Mouse (Mus musculus) lung, embryonic 14.5 days (tissue): Measurements from ENCODE around the gene Lgr6. TPM values are rescaled to one million over a fixed set of nuclear protein-coding genes. Genes with fewer than 3 reads are reported as not detected.
A peak's percentile ranks its signal among the peaks of the same experiment; 100 is the strongest.

Source experiments
- ATAC-seq: fragments of 200-750 bp; cut with Nextera tagmentation; 2 replicates; pipeline ENCODE4 v1.8.0; 2017; ENCODE audit warnings: mild to moderate bottlenecking, moderate TSS enrichment, moderate library complexity; ENCODE audit not compliant: insufficient read depth
- DNase-seq: peaks from one replicate; pipeline ENCODE4 v3.0.0-alpha.2; 2015
- H3K27ac ChIP-seq: fragments of 300-500 bp; sonication (generic); 2 replicates; pipeline ENCODE4 v1.5.1; 2014; ENCODE audit warnings: low read depth, mild to moderate bottlenecking, moderate library complexity
- H3K27me3 ChIP-seq: fragments of 300-500 bp; sonication (generic); 2 replicates; pipeline ENCODE4 v1.6.1; 2014; ENCODE audit warnings: low read length, control low read depth; ENCODE audit not compliant: insufficient read depth
- H3K36me3 ChIP-seq: fragments of 300-500 bp; sonication (generic); 2 replicates; pipeline ENCODE4 v1.6.1; 2014; ENCODE audit warnings: control low read depth; ENCODE audit not compliant: insufficient read depth
- H3K4me1 ChIP-seq: fragments of 300-500 bp; sonication (generic); 2 replicates; pipeline ENCODE4 v1.6.1; 2014; ENCODE audit warnings: antibody characterized with exemption, control low read depth; ENCODE audit not compliant: insufficient read depth
- H3K4me2 ChIP-seq: fragments of 300-500 bp; sonication (generic); 2 replicates; pipeline ENCODE4 v1.6.1; 2014; ENCODE audit warnings: mild to moderate bottlenecking
- H3K4me3 ChIP-seq: fragments of 300-500 bp; sonication (generic); 2 replicates; pipeline ENCODE4 v1.5.1; 2014; ENCODE audit warnings: low read depth, low read length
- H3K9ac ChIP-seq: fragments of 300-500 bp; sonication (generic); 2 replicates; pipeline ENCODE4 v1.6.1; 2014
- H3K9me3 ChIP-seq: fragments of 300-500 bp; sonication (generic); 2 replicates; pipeline ENCODE4 v1.6.1; 2016; ENCODE audit warnings: low read depth, low read length, control low read depth
- CTCF ChIP-seq: IDR thresholded peaks from 2 replicates; pipeline ENCODE4 v1.5.1; 2016; ENCODE audit warnings: antibody characterized with exemption, low read depth
- WGBS: fragments of 180-500 bp; shearing (Covaris S2); extraction: QIAGEN DNeasy Blood & Tissue Kit; methylation state at CpG from one replicate; pipeline ENCODE4 v1.1.7; 2014; 5-methylcytosine and 5-hydroxymethylcytosine counted together
- polyA plus RNA-seq: library from polyadenylated mRNA; unstranded; fragments of >200 nt; fragmentation: Nextera tagmentation; extraction: Ambion mirVana; gene quantifications from 2 replicates; pipeline ENCODE4 v1.2.1, GENCODE M21; 2014

Lgr6 gene
- polyA plus RNA-seq, 1 experiment from 2014 or later = 11.1 TPM

- ATAC-seq = no peak
- Histone ChIP-seq H3K4me3 (no peak overlapping the region), H3K4me1 (no peaks in the 10 kb centered on the region; the same call in 1 of the 2 replicates), H3K9ac (no peak overlapping the region), H3K9me3 (no peaks in the 10 kb centered on the region), H3K27ac (no peak overlapping the region), H3K27me3 (no peaks in the 10 kb centered on the region), H3K4me2 (no peak overlapping the region), H3K36me3 (no peaks in the 10 kb centered on the region)
- 89% methylated on average over 6 of the region's 6 CpGs for WGBS
- TF ChIP-seq CTCF = no peak
- DNase-seq = no peak
These were observed 43.8 kb downstream of the Lgr6 start for GRCm38 (mm10) chr1:135061300-135061699.

- 75% methylated on average over 6 of the region's 6 CpGs for WGBS
- Histone ChIP-seq H3K9me3 (no peaks in the 10 kb centered on the region), H3K4me2 (no peak overlapping the region), H3K36me3 (no peaks in the 10 kb centered on the region), H3K27me3 (no peaks in the 10 kb centered on the region), H3K9ac (no peak overlapping the region), H3K4me1 (no peaks in the 10 kb centered on the region; the same call in 1 of the 2 replicates), H3K4me3 (no peak overlapping the region), H3K27ac (no peak overlapping the region)
- DNase-seq (no peak), ATAC-seq (no peak)
- TF ChIP-seq CTCF = no peak
These were observed 44.9 kb downstream of the Lgr6 start for GRCm38 (mm10) chr1:135060174-135060573.

GRCm38 (mm10) chr1:135056901-135057300 is 48.2 kb downstream of the Lgr6 start:
- WGBS = 83% methylated on average over 8 of the region's 8 CpGs
- Histone ChIP-seq H3K9me3 (no peaks in the 10 kb centered on the region), H3K27ac (no peak overlapping the region), H3K4me1 (no peaks in the 10 kb centered on the region; the same call in 1 of the 2 replicates), H3K36me3 (no peaks in the 10 kb centered on the region), H3K9ac (no peak overlapping the region), H3K4me2 (no peak overlapping the region), H3K4me3 (no peak overlapping the region), H3K27me3 (no peaks in the 10 kb centered on the region)
- no peak for TF ChIP-seq CTCF
- ATAC-seq (no peak), DNase-seq (no peak)

GRCm38 (mm10) chr1:135054121-135054520 is 51.0 kb downstream of the Lgr6 start:
- H3K9me3 ChIP-seq = no peaks in the 10 kb centered on the region
- ATAC-seq = no peak
- no peak overlapping the region for H3K9ac ChIP-seq
- TF ChIP-seq CTCF = no peak
- H3K4me2 ChIP-seq = no peak overlapping the region
- no peaks in the 10 kb centered on the region for H3K36me3 ChIP-seq
- DNase-seq = no peak
- H3K27me3 ChIP-seq = no peaks in the 10 kb centered on the region
- H3K4me1 ChIP-seq = no peaks in the 10 kb centered on the region; the same call in 1 of the 2 replicates
- H3K4me3 ChIP-seq = no peak overlapping the region
- no peak overlapping the region for H3K27ac ChIP-seq
- WGBS = 66% methylated on average over 5 of the region's 5 CpGs

- no peak for ATAC-seq
- TF ChIP-seq CTCF = no peak
- Histone ChIP-seq H3K9ac (no peak overlapping the region), H3K9me3 (no peaks in the 10 kb centered on the region), H3K36me3 (no peaks in the 10 kb centered on the region), H3K27ac (no peak overlapping the region), H3K4me2 (no peak overlapping the region), H3K27me3 (no peaks in the 10 kb centered on the region), H3K4me1 (no peaks in the 10 kb centered on the region), H3K4me3 (no peak overlapping the region)
- no peak for DNase-seq
- 83% methylated on average over 2 of the region's 2 CpGs for WGBS
These were observed 60.6 kb downstream of the Lgr6 start for GRCm38 (mm10) chr1:135044439-135044838.

- H3K36me3 ChIP-seq = no peaks in the 10 kb centered on the region
- WGBS = 79% methylated on average over 5 of the region's 5 CpGs
- ATAC-seq = no peak
These were observed 68.8 kb downstream of the Lgr6 start for GRCm38 (mm10) chr1:135036297-135036696.

GRCm38 (mm10) chr1:135032658-135033057 is 72.4 kb downstream of the Lgr6 start:
- no peak for TF ChIP-seq CTCF
- H3K9me3 ChIP-seq = no peaks in the 10 kb centered on the region
- 46% methylated on average over 8 of the region's 8 CpGs for WGBS
- no peak overlapping the region for H3K4me3 ChIP-seq
- H3K27ac ChIP-seq = no peak overlapping the region
- no peak overlapping the region for H3K4me2 ChIP-seq
- H3K4me1 ChIP-seq = no peaks in the 10 kb centered on the region
- no peak overlapping the region for H3K9ac ChIP-seq
- ATAC-seq (no peak), DNase-seq (no peak)
- no peaks in the 10 kb centered on the region for H3K36me3 ChIP-seq
- no peaks in the 10 kb centered on the region for H3K27me3 ChIP-seq

More at GRCm38 (mm10) chr1:135036297-135036696, 68.8 kb downstream of the Lgr6 start:
- H3K9me3 ChIP-seq = no peaks in the 10 kb centered on the region
- TF ChIP-seq CTCF = no peak
- H3K4me1 ChIP-seq = no peaks in the 10 kb centered on the region
- no peak overlapping the region for H3K4me3 ChIP-seq
- no peak for DNase-seq
- H3K27me3 ChIP-seq = no peaks in the 10 kb centered on the region
- H3K9ac ChIP-seq = no peak overlapping the region
- no peak overlapping the region for H3K27ac ChIP-seq
- no peak overlapping the region for H3K4me2 ChIP-seq

GRCm38 (mm10) chr1:135030121-135030520 is 75.0 kb downstream of the Lgr6 start:
- no peak overlapping the region for H3K4me3 ChIP-seq
- H3K9me3 ChIP-seq = no peaks in the 10 kb centered on the region
- no peak overlapping the region for H3K9ac ChIP-seq
- TF ChIP-seq CTCF = peak; percentile 42
- H3K36me3 ChIP-seq = no peaks in the 10 kb centered on the region
- no peak overlapping the region for H3K27ac ChIP-seq
- no peaks in the 10 kb centered on the region for H3K27me3 ChIP-seq
- WGBS = 69% methylated on average over 2 of the region's 2 CpGs
- H3K4me1 ChIP-seq = no peaks in the 10 kb centered on the region
- no peak overlapping the region for H3K4me2 ChIP-seq
- ATAC-seq (no peak), DNase-seq (peak; percentile 5)
